Mouse (Mus musculus) ovary, adult 18-20 months (tissue): ENCODE results near the gene Zfhx3.

Experiments used
- DNase-seq: peaks from one replicate; pipeline ENCODE4 v3.0.0; 2022; ENCODE audit warnings: low spot score, mixed read lengths

The Zfhx3 gene

DNA sequence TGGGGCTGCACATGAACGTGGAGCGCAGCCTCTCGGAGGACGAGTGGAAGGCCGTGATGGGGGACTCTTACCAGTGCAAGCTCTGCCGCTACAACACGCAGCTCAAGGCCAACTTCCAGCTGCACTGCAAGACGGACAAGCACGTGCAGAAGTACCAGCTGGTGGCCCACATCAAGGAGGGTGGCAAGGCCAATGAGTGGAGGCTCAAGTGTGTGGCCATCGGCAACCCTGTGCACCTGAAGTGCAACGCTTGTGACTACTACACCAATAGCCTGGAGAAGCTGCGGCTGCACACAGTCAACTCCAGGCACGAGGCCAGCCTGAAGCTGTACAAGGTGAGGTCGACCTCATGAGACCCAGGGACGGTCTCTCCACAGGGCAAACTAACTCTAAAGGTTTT, 857.9 kb downstream of the Zfhx3 start:
- no peak for DNase-seq

DNA sequence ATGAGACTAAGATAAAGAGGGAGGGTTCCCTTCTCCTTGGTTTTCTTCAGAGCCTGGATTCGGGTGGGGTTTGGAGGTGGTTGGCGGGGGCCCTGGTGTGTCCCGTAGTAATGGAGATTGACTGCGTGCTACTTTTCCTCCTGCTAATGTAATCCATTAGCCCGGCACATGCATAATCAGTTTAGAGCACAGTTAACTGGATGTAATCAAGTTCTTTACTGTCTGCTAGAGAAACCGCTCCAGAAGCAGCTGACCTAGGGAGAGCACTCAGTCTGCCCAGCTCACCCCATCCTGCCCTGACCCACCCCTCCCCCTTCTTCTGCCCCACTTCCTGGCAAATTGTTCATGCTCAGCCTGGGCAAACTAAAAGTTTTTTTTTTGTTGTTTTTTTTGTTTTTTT, 860.6 kb downstream of the Zfhx3 start:
- no peak for DNase-seq

DNA sequence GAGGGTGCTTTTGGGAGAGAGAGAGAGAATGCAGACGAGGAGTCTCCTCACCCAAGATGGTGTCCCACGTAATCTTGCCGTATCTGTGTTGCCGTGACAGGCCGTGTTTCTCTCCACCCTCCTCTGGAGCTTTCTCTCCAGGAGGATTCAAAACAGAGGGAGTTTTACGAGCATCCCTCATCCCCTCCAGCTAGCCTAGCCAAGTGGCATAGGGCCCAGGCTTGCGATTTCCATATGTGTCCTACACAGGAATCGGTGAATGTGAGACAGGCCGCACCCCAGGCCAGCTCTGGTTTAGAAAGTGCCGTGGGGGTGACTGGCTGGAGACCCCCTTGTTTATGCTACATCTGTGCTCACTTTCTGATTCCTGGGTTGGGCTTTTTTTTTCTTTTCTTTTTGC, 869.2 kb downstream of the Zfhx3 start:
- no peak for DNase-seq

DNA sequence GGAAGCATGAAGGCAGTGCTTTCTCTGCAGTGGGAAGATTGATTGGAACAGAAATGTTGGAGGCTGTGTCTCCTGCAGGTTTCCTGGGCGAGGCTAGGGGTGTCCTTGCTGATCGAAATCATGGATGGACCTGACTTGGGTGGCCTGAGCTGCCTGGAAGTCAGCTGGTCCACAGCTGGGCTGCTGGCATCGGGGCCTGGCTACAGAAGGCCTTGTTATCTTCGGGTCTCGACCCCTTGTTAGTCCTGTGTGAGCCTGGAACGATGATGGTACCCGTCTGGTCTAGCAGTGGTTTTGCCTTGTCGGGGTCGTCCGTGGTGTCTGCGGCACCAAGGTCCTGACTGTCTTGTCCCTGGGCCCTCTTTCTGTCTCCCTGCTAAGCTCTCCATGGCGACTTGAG, 870.9 kb downstream of the Zfhx3 start:
- no peak for DNase-seq

DNA sequence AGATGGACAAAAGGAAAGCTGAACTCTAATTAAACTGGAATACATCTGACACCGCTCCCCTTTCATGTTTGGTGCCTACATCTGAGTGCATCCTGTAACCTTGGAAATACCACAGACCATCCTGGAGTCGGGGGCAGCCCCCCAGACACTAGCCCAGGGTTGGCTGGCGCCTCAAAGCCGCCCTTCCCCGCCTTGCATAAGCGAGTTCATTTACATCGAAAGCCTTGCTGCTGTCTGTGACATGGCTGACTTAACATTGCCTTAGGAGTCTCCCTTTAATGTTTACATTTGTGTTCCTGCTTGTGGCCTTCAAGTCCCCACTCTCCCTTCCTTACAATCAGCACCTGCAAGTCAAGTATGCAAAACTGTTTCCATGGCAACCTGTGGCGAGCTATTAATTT, 876.8 kb downstream of the Zfhx3 start:
- DNase-seq: no peak

DNA sequence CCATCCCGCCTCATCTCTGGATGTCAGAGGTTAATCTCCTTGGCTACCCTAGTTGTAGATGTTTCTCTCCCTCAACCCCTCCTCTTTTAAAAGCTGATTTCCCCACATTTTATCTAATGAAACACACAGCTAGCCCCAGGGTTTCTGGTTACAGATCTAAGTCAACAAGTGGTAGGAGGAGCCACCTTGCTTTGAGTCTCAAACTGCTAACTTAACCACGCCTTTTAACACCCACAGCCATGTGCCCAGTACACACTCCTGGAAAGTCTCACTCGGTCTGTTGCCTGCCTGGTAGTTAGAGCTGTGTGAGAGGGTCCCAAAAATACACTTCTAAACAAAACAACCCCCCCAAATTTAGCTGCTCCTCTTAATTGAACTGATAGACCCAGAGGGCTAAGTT, 877.4 kb downstream of the Zfhx3 start:
- no peak for DNase-seq

DNA sequence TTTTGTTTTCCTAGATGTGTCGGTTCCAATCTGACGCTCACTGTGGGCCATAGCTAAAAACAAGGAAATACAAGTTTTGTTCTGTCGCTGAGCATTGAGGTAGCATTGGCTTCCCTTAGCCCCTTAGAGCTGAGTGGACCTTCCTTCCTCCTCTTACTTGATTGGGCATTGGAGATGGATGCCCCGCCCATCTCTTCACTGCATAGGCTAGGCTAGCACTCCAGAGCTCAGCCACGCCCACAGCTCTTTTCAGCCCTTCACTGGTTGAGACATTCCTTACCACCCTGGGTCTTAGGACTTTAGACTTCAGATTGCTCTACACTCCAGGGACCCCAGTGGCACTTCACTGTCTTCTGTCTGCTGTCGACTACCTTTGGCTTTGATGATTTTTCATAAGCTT, 878.2 kb downstream of the Zfhx3 start:
- peak; percentile 43 for DNase-seq

DNA sequence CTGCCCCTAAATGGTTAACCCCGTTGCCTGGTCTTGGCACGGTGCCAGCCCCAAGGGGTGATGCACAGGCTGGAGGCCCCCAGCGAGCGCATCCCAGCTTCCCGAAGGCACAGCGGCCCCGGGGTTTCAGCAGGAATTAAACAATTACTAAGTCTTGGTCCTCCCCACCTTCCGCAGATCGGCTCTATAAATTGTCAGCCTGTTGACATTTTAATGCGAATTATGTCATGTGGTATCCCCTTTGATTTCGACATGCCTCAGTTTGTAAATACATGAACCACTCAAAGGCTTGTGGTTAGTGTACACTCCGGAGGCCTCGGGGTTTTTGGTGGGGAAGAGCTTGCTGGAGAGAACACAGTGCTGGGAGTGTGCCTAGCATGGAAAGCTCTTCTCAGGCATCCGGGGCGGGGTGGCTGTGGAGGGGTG, 880.4 kb downstream of the Zfhx3 start:
- DNase-seq: no peak

DNA sequence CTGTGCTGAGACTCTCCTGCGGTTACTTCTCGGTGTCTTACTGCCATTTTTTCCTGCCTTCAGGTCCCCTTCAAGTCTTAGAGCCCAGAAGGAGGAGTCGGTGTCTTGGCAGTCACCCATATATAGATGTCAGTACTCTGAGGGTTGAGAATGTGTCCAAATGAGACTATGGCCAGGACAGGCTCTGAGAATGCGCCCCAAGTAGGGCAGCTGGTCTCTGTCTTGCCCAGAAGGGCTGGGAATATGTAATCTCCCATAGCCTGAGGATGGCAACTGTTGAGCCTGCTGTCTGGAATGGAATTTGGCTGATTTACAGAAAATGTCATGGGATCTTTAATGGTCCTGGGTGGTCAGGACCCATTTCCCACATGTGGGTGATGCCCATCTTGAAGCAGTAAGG, 881.6 kb downstream of the Zfhx3 start:
- DNase-seq: no peak

DNA sequence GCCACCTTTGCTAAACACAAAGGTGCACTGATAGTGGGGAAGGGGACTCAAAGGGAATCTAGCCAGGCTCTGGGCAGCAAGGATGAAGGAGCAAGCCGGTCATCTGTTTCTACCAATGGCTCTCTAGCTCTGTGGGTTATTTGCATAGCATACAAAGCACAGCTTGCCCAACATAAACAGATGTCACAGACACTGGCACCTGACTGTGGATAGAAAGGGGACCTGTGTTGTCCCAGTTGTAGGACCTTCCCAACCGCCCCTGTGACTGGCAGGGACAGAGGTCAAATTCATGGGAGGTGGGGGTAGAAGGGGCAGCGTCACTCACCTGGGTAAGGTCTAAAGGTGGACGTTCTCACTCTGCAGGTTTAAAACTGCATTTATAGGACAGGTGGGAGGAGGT, 884.0 kb downstream of the Zfhx3 start:
- no peak for DNase-seq

DNA sequence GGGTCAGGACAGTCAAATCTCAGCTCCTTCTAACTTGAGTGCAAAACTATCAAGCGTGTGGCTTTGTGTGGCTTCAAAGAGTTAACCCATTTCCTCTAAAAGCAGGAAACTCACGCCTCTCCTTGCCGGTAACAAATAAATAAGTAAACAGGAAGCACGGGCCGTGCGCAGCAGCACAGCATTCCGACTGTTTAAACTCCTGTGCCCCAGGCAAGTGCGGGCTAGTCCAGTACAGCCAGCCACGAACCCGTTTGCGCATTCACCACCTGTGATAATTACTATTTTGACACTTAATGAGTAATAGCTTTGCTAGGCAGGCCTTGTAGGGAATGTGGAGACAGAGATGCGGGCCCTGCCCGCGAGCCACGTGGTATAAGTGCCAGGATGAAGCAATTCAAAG, 885.0 kb downstream of the Zfhx3 start:
- no peak for DNase-seq

DNA sequence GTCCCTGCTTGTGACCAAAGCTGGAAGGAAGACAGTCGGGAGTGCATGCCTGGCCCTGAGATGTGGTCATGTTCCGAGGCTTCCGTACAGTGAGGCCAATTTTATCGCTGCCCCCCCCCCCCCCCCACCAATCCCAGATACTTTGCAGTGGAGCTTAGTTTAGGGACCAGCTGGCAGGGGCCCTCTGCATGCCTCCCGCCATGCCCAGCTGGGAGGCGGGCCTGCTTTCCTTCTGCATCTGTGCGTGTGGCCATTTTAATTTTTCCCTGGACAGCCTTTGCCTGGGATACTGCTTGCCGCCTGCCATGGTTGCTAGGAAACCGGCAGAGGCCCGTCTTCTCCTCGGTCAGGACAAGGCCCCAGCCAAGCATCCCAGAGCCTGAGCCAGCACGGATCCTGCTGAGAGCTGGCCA, 886.9 kb downstream of the Zfhx3 start:
- DNase-seq: no peak

DNA sequence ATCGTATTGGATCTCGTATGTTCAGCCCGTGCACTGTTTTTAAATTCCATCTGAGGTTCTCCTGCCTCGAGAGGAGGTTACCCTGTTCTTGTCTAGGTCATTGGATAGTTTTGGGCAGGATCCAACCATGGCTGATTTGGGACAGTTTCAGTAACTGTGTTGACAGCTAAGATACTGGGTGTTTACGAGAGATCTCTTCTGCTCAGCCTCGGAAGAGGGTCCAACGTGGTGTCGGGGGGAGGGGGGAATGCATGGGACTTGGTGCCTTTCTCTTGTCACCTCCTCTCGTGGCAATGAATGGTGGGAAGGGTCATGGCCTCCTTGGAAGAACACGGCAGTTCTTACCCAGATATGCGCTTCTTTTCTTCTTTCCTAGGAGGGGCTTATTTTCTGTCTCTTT, 892.7 kb downstream of the Zfhx3 start:
- no peak for DNase-seq

DNA sequence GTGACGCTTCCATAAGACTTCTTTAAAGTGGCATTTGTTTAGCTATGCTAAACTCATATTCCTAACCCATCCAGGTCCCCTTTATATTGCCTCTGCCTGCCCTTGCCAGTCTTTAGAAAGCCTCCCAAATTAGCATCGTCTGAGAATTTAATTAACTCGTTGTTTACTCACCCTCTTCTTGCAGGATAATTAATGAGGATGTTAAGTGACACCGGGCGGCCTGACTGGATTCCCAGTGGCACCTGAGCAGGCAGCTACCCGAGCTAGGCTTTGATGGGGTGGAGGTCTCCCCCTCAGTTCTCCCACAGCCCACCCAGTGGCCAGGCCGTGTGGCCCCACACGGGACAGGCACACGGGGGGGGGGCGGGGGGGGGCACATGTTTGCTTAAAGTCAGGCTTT, 895.3 kb downstream of the Zfhx3 start:
- DNase-seq: no peak

DNA sequence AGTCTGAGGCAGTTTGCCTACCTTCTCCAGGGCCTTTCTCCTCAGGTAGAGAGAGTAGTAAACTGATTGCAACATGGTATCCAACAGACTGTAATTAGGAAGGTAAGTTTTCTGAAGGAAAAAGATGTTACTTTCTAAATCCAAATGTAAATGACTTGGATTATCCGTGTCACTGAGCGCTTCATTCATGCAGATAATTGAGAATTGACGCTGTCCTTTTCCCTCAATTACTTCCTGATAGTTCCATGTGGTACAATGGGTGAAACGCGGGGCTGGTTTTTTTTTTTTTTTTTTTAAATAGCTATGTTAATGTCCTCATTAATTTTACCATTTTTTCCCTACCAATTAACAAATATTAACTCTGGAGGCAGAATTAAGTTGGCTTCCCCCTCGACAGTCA, 896.3 kb downstream of the Zfhx3 start:
- DNase-seq: no peak

DNA sequence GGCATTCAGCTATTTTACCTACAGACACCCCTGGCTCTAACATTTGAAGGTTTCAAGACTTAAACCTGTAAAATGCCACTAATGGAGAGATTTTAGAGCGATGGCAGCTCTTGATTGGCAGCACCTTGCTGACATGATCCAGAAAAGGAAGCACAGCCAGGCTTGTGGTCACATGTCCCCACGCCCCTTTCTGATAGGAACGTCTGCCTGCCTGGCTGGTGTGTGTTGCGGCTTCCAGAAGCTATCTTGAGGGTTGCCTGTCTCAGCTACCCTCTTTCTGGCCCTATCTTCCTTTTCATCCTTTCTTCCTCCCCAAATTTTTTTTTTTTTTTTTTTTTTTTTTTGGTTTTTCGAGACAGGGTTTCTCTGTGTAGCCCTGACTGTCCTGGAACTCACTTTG, 899.9 kb downstream of the Zfhx3 start:
- DNase-seq: no peak

DNA sequence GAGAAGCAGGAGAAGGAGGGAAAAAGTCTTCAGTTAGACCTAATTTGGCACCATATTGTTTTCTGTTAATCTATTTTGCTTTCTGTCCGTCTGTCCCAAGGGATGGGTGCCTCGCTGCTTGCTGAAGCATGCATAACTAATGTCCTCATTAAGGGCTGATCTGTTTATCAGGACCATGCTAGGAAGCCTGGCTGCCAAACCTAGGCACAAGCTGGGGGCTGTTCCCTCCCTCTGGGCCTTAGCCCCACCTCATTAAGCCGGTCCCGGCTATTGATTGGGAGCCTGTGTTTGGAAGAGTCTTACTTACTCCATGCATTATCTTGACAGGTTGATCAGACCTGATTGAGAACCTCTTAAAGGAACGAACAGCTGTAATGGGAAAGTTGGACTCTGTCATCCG, 903.7 kb downstream of the Zfhx3 start:
- DNase-seq: no peak

DNA sequence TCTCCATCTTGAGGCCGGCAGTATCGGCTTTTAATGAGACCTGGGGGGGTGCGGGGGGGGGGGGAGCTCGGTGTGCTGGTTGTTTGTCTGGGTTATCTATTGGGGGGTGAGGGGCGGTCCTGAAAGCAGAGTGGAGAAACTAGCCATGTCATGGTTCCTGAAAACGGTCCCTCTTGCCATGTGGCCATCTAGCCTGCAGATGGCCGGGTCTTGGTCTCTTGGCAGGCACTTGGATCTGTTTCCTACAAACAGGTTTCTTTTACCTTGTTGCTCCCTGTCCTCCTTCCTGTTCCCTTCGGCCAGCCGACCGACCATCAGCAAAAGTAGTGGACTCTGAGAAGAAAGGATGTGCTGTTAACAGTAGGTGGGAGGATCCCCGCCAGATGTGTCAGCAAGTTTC, 904.4 kb downstream of the Zfhx3 start:
- no peak for DNase-seq

DNA sequence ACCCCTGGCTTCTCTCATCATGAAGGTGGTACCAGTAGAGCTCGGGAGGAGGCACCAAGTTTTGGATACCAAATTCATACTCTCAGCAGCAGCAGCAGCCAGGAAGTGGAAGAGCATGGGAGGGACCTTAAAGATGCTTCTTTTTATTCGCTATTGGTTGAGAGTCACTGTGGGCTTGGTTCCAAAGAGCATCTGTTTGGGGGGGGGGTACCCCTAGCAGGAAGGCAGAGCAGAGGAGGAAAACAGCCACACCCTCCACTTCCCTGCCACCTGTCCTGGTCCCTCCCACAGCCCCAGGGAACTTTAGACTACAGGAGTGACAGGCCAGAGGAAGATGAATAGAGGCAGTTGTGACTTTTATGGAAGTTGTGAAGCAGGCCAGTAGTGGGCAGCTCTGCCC, 904.9 kb downstream of the Zfhx3 start:
- no peak for DNase-seq

DNA sequence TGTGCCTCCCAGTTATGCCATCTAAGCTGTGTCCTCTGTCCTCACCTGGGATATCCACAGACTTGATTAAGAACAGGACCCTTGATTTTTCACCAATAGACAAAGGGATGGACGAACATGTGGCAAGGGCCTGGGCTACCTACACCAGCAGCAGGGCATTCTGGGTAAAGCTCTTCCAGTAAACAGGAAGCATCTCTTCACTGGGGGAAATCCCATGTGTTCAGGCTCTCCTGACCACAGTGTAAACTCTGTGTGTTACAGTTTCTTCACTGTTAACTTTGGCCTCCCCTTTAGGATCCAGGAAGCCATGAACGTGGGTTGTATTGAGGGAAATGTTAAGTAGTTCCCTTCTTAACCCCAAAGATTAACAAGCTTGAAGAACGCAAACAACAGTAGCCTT, 906.0 kb downstream of the Zfhx3 start:
- no peak for DNase-seq

DNA sequence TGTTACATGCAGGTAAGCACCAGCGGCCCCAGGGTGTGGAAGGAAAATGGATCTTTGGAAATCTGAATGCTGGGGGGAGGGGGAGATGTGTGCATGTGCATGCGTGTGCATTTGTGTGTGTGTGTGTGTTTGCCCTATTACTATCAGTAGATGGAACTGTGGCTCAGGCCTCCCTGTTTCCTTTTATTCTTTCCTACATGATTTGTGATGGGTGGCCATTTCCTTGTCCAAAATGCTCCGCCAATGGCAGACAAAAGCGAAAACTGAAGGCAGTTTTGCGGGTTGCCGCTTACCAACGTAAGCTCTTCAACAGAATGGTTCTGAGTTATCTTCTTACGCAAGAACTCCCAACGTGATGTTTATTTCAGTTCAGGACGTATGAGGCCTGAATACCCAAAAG, 910.6 kb downstream of the Zfhx3 start:
- no peak for DNase-seq

DNA sequence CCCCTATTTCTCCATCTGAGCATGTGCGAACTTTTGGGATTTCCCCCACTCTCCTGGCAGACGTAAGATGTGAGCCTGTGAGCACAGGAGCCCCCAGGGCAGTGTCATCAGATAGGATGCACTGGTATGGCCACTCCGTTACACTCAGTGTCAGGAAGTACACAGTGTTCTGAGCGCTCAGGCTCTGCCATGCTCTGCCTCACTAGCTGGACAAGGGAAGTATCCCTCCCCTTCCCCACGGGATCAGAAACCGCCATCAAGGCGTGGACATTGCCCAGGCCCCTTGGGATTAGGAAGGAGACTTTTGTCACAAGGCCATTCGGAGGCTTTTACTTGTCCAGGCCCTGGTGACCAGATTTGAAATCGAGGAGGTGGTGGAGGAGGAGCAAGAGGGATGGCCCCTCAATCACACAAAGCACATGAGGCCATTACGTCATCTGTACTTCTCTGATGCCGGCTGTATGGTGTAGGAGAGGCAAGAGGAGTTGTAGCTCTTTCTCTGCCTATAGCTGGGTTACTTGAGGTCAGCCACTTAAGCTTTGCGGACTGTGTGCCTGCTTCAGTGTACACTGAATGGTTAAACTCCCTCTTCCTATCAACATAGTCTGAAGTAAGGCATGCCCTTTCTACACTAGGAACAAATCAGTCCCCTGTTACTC, 912.1 kb downstream of the Zfhx3 start:
- no peak for DNase-seq

DNA sequence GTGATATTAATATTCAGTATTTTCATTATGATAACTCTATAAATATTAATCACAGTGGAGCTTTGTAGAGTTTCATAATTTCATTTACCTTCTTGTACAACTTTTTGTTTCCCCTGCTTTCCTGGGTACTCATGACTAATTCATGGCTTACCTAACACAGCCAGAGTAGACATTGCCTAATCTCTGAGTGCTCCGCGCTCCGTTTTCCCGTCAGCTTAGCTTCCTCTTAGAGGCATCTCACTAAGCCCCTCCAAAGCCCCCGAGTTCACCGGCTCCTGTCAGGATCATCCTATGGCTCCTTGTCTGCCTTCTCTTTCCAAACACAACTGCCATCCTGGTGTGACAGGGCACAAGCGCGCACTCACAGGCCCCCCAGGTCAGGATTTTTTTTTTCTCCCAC, 916.6 kb downstream of the Zfhx3 start:
- DNase-seq: no peak

DNA sequence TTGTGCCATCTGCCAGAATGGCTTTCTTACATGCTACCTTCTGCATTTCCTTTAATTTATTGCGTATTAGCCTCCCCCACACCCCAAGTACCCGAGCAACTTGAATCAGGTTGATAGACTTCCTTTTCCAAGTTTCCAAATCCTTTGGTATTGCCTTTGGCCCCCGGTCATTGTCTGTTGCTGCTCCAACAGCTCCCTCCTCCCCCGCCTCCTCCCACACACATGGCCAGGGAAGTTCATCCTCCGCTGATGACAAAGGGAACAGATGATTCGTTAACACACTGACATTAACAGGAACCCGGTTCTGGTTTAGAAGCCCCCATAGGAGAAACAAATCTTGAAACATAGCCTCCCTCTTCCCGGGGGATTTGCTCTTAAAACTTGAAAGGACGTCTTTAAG, 917.5 kb downstream of the Zfhx3 start:
- DNase-seq: no peak

DNA sequence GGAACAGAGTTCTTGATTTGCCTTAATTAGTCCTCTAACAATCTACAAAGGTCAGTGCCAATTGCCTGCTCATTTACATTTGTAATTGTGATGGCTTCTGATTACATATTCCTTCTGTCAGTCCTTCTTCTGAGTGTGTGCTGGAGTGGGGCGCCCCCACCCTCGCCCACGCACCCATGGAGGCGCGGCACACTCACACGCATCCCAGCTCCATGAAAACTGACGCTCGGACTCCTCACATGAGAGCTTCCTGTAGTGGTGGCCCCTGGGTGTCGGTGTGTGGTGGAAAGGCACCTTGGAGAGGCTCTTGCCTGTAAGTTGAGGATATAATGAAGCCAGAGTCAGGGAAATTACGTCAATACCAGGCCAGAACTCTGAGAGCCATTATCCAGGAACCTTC, 921.0 kb downstream of the Zfhx3 start:
- no peak for DNase-seq
